Mouse (Mus musculus): ENCODE results near the gene Kbtbd2. TPM values are rescaled to one million over a fixed set of nuclear protein-coding genes. Genes with fewer than 3 reads are reported as not detected.
A peak's percentile ranks its signal among the peaks of the same experiment; 100 is the strongest.

The Kbtbd2 gene
- polyA plus RNA-seq, 1 experiment from 2014 or later = 44.6 TPM

DNA sequence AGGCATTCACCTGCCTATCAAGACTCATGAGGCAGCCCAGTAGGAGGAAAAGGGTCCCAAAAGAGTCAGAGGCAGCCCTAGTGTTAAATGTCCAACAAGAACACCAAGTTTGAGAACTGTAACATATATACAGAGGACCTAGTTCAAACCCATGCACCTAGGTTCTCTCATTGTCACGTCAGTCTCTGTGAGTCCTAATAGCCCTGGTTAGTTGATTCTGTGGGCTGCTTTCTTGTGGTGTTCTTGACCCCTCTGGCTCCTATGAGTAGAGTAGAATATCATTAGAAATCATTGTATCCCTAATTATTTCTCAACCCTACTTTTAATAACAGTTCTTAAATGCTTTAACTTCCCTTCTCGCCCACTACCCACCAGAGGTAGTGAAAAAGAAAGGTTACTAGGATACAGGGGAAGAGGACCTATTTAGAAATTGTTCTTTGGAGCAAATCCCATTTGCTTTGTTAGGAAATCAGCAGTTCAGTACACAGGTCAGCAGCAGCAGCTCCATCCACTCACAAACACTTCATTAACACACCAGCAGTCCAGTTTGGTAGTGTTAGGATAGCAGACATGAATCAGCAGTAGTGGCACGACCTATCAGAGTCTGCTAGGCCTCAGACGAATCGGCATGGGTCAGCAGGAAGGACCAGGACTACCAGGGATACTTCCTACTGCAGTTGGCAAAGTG, 21.0 kb upstream of the Kbtbd2 start:
- H3K9me3 ChIP-seq = no peaks in the 10 kb centered on the region
- peaks cover 2% of the 10 kb centered on the region for H3K4me1 ChIP-seq
- no peaks in the 10 kb centered on the region for H3K36me3 ChIP-seq (replicated peaks)
- no peak overlapping the region for H3K4me2 ChIP-seq
- no peak overlapping the region for H3K27ac ChIP-seq
- WGBS = 72% methylated on average over 5 of the region's 5 CpGs
- ATAC-seq (ENCODE audit: low FRiP score) = no peak
- H3K9ac ChIP-seq = no peak overlapping the region
- no peaks in the 10 kb centered on the region for H3K27me3 ChIP-seq
- no peak overlapping the region for H3K4me3 ChIP-seq (replicated peaks)

DNA sequence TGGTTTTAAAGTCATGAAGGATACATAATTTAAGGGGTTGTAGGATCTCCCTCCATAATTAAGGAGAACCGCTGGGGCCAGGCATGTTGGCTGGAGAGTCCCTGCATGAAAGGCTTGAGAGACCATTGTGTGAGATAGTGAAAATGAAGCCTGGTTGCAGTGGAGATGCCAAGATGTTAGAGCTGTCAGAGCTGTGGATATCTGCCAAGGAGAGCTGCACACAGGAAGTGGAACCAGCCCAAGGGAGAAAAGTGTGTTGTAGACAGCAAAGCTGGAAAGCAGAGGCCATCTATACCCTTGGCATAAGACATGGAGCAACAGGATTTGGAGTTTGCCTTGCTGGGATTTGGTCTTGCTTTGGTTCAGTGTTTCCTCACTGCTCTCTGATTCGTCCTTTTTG, 15.7 kb upstream of the Kbtbd2 start:
- no peak for ATAC-seq (ENCODE audit: low FRiP score)
- H3K9ac ChIP-seq = no peak overlapping the region
- 38% methylated on average over 2 of the region's 2 CpGs for WGBS

DNA sequence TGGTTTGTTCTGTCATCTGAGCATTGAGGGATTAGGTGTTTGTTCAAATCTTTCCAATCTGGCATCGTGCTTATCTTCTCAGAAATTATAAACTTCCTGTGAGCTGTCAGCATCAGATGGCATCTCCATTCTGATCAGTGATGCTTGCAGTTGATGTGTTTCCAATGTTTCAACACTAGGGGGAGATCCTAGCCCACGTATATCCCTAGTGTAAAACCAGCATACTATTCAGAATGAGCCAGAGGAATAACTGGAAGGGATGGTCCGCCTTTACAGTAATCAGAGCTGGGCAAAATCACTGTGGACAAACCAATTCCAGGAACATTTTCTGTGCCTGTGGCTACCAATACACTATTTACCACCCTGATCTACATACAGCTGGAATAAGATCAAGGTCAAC, 11.0 kb upstream of the Kbtbd2 start:
- Histone ChIP-seq H3K36me3 (replicated peaks) (no peaks in the 10 kb centered on the region), H3K4me1 (peaks cover 8% of the 10 kb centered on the region), H3K4me3 (replicated peaks) (no peak overlapping the region), H3K9ac (no peak overlapping the region), H3K27ac (no peak overlapping the region), H3K27me3 (no peaks in the 10 kb centered on the region), H3K4me2 (no peak overlapping the region), H3K9me3 (no peaks in the 10 kb centered on the region)
- peak; percentile 84 for ATAC-seq (ENCODE audit: low FRiP score)
- WGBS = 17% methylated on average over 3 of the region's 3 CpGs

More for the DNA sequence above, 15.7 kb upstream of the Kbtbd2 start:
- peaks cover 10% of the 10 kb centered on the region for H3K4me1 ChIP-seq
- no peaks in the 10 kb centered on the region for H3K9me3 ChIP-seq
- H3K27me3 ChIP-seq = no peaks in the 10 kb centered on the region
- H3K4me3 ChIP-seq (replicated peaks) = no peak overlapping the region
- H3K4me2 ChIP-seq = no peak overlapping the region
- no peak overlapping the region for H3K27ac ChIP-seq
- no peaks in the 10 kb centered on the region for H3K36me3 ChIP-seq (replicated peaks)

DNA sequence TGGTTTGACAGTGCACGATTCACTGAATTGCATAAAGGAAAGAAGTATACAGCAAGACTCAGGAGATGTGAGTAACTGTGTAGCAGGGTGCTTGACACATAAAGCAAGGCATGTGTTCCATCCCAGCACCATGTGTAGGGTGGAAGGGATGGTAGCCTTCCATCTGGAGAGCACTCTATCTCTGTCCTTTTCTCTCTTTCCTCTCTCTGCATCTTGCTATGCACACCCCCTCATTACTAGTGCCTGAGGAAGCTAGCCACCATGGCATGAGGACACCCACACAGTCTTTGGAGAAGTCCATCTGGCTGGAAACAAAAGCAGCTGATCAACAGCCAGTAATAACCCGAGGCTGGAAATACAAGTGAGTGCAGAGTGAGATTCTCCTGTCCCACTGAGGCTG, 8.6 kb upstream of the Kbtbd2 start:
- Histone ChIP-seq H3K27ac (no peak overlapping the region), H3K9me3 (no peaks in the 10 kb centered on the region), H3K4me1 (no peaks in the 10 kb centered on the region), H3K36me3 (replicated peaks) (no peaks in the 10 kb centered on the region), H3K4me3 (replicated peaks) (no peak overlapping the region), H3K27me3 (no peaks in the 10 kb centered on the region), H3K9ac (no peak overlapping the region), H3K4me2 (no peak overlapping the region)
- 83% methylated on average over 2 of the region's 2 CpGs for WGBS
- ATAC-seq (ENCODE audit: low FRiP score) = no peak

DNA sequence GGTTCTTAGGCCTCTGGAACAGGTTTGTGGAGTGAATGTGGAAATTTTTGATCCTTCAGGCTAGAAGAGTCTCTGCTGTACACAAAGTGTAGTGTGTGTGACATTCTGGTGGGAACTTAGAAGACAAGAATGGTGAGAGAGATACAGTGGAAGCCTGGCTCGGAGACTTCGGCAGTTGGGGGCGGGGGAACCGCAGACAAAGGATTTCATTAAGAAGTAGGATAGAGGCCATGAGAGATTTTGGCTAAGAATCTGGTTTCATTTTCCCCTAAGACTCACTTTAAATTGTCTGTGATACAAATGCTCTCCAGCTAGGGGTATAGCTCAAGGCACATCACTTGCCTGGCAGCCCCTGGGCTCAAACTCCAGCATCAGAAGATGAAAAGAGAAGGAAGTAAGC, 7.4 kb upstream of the Kbtbd2 start:
- Histone ChIP-seq H3K36me3 (replicated peaks) (no peaks in the 10 kb centered on the region), H3K4me3 (replicated peaks) (no peak overlapping the region), H3K9ac (no peak overlapping the region), H3K4me2 (no peak overlapping the region), H3K27me3 (no peaks in the 10 kb centered on the region), H3K27ac (no peak overlapping the region), H3K4me1 (no peaks in the 10 kb centered on the region), H3K9me3 (no peaks in the 10 kb centered on the region)
- WGBS = 84% methylated on average over 4 of the region's 4 CpGs
- no peak for ATAC-seq (ENCODE audit: low FRiP score)

DNA sequence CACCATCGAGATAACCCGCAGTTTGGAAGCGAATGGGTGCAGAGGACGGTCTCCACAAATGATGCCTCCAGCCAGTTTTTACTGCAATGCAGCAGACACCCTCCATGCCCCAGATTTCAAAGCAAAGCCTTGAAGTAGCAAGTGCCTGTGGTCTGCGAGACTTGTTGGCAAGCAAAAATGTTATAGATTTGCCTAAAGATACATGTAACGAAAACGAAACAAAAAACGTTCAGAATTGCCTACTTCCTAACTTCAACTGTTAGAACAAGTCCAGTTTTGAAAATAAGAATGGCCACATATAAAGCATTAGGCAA, 496 bp upstream of the Kbtbd2 start:
- no peaks in the 10 kb centered on the region for H3K27me3 ChIP-seq
- H3K27ac ChIP-seq = peak overlapping the region; percentile 100
- peak overlapping the region; percentile 88 for H3K4me3 ChIP-seq (replicated peaks)
- peak overlapping the region; percentile 68 for H3K4me2 ChIP-seq
- peaks cover 18% of the 10 kb centered on the region for H3K4me1 ChIP-seq
- 26% methylated on average over 8 of the region's 8 CpGs for WGBS
- peak overlapping the region; percentile 93 for H3K9ac ChIP-seq
- ATAC-seq (ENCODE audit: low FRiP score) = no peak
- H3K9me3 ChIP-seq = no peaks in the 10 kb centered on the region
- H3K36me3 ChIP-seq (replicated peaks) = no peaks in the 10 kb centered on the region

DNA sequence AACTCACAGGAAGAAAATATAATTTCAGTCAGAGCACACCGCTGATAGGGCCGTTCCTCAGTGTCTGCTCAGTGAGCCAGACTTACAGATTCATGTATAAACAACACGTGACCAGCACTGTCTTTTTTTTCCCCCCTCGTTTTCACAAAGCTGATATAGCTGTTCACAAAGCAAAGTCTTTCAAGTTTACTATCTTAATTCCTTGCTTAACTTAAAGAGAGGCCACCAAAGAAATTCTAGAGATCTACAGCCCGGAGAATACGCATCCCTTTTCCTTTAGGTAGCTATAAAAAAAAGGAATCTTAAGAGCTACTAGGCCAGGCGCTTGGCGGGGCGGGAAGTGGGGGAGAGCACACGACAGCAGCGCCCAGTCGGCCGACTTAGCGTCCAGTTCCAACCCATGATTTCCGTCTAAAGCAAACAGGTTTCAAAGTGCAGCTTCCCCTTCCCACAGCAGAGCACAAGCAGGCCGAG, 908 bp downstream of the Kbtbd2 start:
- peaks cover 18% of the 10 kb centered on the region for H3K4me1 ChIP-seq
- 0 out of 2 replicates have a peak, but pooled peaks cover 5% of the 10 kb centered on the region for H3K36me3 ChIP-seq (replicated peaks)
- H3K9me3 ChIP-seq = no peaks in the 10 kb centered on the region
- no peaks in the 10 kb centered on the region for H3K27me3 ChIP-seq
- under 1% methylated on average over 16 of the region's 16 CpGs for WGBS
- H3K4me3 ChIP-seq (replicated peaks) = peak overlapping the region; percentile 88
- peak overlapping the region; percentile 93 for H3K9ac ChIP-seq
- peak overlapping the region; percentile 68 for H3K4me2 ChIP-seq
- H3K27ac ChIP-seq = peak overlapping the region; percentile 100
- peak; percentile 39 for ATAC-seq (ENCODE audit: low FRiP score)

DNA sequence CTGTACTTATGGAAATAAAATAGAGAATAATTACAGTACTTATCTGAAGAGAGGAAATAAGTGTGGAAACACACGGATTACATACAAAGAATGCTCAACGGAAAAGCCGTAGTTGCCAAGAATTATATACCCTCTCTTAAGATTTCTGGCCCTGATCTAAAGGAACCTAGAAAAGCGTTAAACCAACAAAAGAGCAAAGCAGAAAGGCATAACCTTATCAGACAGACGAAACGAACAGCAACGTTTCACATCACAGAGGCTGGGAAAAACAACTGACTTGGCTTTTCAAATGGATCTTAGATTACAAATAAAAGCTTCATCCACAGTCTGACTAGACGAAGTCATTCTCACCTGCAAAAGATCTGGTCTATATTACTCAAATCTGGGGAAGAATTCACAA, 1.4 kb downstream of the Kbtbd2 start:
- Histone ChIP-seq H3K36me3 (replicated peaks) (0 out of 2 replicates have a peak, but pooled peaks cover 5% of the 10 kb centered on the region), H3K9ac (peak overlapping the region; percentile 93), H3K27me3 (no peaks in the 10 kb centered on the region), H3K27ac (peak overlapping the region; percentile 100), H3K9me3 (no peaks in the 10 kb centered on the region), H3K4me1 (peaks cover 18% of the 10 kb centered on the region), H3K4me3 (replicated peaks) (peak overlapping the region; percentile 88), H3K4me2 (peak overlapping the region; percentile 68)
- WGBS = 12% methylated on average over 8 of the region's 8 CpGs
- no peak for ATAC-seq (ENCODE audit: low FRiP score)

DNA sequence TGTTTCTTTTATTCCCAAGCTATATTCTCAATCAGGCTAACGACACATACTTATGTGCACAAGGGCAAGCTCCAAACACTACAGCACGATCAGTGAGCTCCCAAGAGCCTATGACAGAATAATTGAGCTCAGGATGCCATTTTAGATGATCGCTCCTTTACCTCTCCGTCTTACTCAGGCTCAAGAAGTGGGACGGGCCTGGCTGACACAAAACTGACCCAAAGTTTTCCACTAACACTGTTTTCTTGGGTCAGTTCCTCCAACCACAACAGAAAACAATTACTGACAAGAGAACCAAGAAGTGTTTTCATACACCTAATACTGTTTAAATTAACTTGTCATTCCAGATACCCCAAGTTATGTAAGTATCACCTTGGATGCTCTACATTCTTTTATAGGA, 2.8 kb downstream of the Kbtbd2 start:
- Histone ChIP-seq H3K4me3 (replicated peaks) (no peak overlapping the region), H3K4me2 (peak overlapping the region; percentile 68)
- WGBS = 88% methylated on average over 5 of the region's 5 CpGs

DNA sequence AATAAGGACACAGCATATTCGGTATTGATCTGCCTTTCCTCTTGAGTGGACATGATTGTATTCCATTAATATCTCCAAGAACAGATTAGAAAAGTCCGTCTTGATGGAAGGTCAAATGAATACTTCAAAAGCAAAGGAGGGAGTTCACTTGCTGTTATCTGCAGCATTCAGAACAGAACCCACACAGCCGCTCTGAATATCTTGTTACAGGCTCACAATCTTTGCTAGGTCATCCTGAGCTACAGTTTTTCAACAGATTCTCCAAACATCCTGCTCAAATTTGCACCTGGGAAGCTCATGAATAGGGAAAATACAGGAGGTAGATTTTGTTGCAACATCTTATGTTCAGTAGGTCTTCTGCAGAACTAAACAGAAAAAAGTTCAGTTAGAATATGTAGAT, 8.3 kb downstream of the Kbtbd2 start:
- no peaks in the 10 kb centered on the region for H3K4me1 ChIP-seq
- no peak for ATAC-seq (ENCODE audit: low FRiP score)
- no peaks in the 10 kb centered on the region for H3K9me3 ChIP-seq
- no peak overlapping the region for H3K9ac ChIP-seq
- no peaks in the 10 kb centered on the region for H3K27me3 ChIP-seq
- WGBS = 95% methylated on average over 3 of the region's 3 CpGs
- H3K4me2 ChIP-seq = no peak overlapping the region
- H3K27ac ChIP-seq = no peak overlapping the region
- no peak overlapping the region for H3K4me3 ChIP-seq (replicated peaks)
- H3K36me3 ChIP-seq (replicated peaks) = peaks cover 26% of the 10 kb centered on the region

More for the DNA sequence above, 2.8 kb downstream of the Kbtbd2 start:
- Histone ChIP-seq H3K4me1 (peaks cover 18% of the 10 kb centered on the region), H3K36me3 (replicated peaks) (0 out of 2 replicates have a peak, but pooled peaks cover 5% of the 10 kb centered on the region), H3K9me3 (no peaks in the 10 kb centered on the region), H3K9ac (no peak overlapping the region), H3K27me3 (no peaks in the 10 kb centered on the region), H3K27ac (no peak overlapping the region)
- no peak for ATAC-seq (ENCODE audit: low FRiP score)

DNA sequence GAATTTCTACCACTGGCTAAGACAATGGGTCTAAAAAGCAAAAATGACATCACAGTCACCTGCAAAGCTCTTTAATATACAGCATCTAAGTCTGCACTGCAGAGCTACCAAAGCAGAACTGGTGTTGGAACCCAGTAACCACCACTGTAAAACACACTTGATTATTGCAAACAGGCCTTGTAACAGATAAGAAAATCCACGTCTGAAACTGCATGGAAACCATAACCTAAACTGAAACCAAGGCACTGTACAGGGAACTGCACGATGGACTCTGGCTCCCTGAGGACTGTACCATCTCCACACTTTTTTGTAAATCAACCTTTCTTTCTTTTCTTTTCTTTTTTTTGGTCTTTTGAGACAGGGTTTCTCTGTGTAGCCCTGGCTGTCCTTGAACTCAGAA, 9.9 kb downstream of the Kbtbd2 start:
- Histone ChIP-seq H3K4me1 (no peaks in the 10 kb centered on the region), H3K9me3 (no peaks in the 10 kb centered on the region), H3K4me2 (no peak overlapping the region), H3K36me3 (replicated peaks) (peaks cover 35% of the 10 kb centered on the region), H3K27me3 (no peaks in the 10 kb centered on the region), H3K4me3 (replicated peaks) (no peak overlapping the region), H3K27ac (no peak overlapping the region), H3K9ac (no peak overlapping the region)
- 82% methylated on average over 2 of the region's 2 CpGs for WGBS
- no peak for ATAC-seq (ENCODE audit: low FRiP score)

DNA sequence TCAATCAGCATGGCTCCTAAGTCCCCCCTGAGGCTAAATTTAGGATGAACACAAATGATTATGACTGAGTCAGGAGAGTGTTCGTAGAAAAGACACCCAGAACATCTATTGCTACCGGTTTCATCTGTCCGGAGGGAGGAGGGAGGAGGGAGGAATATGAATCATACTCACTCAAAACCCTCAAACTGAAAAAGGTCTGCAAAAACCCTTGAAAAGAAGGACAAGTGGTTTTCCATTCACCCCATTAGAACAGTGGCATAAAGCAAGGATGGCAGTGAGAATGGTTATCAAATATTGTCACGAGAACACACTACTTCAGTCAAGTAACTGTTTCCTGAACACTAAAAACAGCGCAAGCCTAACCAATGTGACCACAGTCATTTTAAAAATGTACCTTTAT, 12.5 kb downstream of the Kbtbd2 start:
- no peak overlapping the region for H3K9ac ChIP-seq
- H3K4me2 ChIP-seq = no peak overlapping the region
- no peaks in the 10 kb centered on the region for H3K27me3 ChIP-seq
- H3K27ac ChIP-seq = no peak overlapping the region
- no peaks in the 10 kb centered on the region for H3K9me3 ChIP-seq
- 93% methylated on average over 5 of the region's 5 CpGs for WGBS
- no peaks in the 10 kb centered on the region for H3K4me1 ChIP-seq
- H3K4me3 ChIP-seq (replicated peaks) = no peak overlapping the region
- ATAC-seq (ENCODE audit: low FRiP score) = no peak
- H3K36me3 ChIP-seq (replicated peaks) = peaks cover 45% of the 10 kb centered on the region

DNA sequence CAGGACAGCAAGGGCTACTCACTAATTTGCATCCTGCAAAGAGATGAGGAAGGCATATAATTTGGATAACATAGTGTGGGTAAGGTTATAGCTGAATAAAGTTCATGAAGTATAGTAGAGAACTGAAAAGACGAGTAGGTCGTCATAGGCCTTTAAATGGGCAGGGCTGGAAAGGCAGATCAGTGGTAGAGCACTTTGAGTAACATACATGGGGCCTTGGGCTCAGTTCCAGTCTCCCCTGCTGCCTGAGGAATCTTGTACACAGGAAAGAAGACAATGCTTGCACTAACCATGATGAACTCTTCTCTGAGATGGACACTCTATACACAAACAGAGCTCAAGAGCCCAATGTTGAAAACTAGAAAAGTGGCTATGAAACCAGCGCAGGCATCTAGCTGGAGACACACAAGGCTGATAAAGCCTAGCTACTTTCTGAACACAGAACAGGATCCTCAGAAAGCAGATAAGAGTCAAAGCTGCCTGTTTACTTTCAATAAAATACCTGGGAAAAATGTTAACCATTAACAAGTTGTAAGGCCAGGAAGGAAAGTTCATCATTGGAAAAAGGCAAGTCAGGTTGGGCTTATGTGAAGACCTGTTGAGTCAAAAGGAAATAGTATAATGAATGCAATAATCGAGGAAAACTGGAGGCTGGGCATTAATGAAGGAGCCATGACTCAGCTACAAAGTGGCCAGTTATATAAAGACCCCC, 13.9 kb downstream of the Kbtbd2 start:
- H3K4me1 ChIP-seq = no peaks in the 10 kb centered on the region
- no peak for ATAC-seq (ENCODE audit: low FRiP score)
- H3K9me3 ChIP-seq = no peaks in the 10 kb centered on the region
- H3K27me3 ChIP-seq = no peaks in the 10 kb centered on the region
- no peak overlapping the region for H3K4me2 ChIP-seq
- WGBS = 93% methylated on average over 4 of the region's 4 CpGs
- no peak overlapping the region for H3K27ac ChIP-seq
- H3K4me3 ChIP-seq (replicated peaks) = no peak overlapping the region
- no peak overlapping the region for H3K9ac ChIP-seq
- H3K36me3 ChIP-seq (replicated peaks) = peaks cover 52% of the 10 kb centered on the region
